Mouse (Mus musculus): ENCODE measurements around the gene Lin52.

Lin52 gene

GRCm38 (mm10) chr12:84533706-84534486, 82.7 kb downstream of the Lin52 start:
- no peak for DNase-seq (ENCODE audit: extremely low read depth, low read depth)

GRCm38 (mm10) chr12:84539537-84539936, 88.3 kb downstream of the Lin52 start:
- peak; percentile 61 for DNase-seq (ENCODE audit: extremely low read depth, low read depth)

GRCm38 (mm10) chr12:84541391-84541958, 90.3 kb downstream of the Lin52 start:
- no peak for DNase-seq (ENCODE audit: extremely low read depth, low read depth)

- DNase-seq (ENCODE audit: extremely low read depth, low read depth): no peak
These were observed 94.8 kb downstream of the Lin52 start for GRCm38 (mm10) chr12:84546028-84546427.

- no peak for DNase-seq (ENCODE audit: extremely low read depth, low read depth)
These were observed 95.4 kb downstream of the Lin52 start for GRCm38 (mm10) chr12:84546577-84547085.

- no peak for DNase-seq (ENCODE audit: extremely low read depth, low read depth)
These were observed 97.0 kb downstream of the Lin52 start for GRCm38 (mm10) chr12:84548251-84548650.

- DNase-seq (ENCODE audit: extremely low read depth, low read depth): no peak
These were observed 104.0 kb downstream of the Lin52 start for GRCm38 (mm10) chr12:84555218-84555617.

GRCm38 (mm10) chr12:84562558-84562957, 111.3 kb downstream of the Lin52 start:
- no peak for DNase-seq (ENCODE audit: extremely low read depth, low read depth)

GRCm38 (mm10) chr12:84567576-84567975, 116.4 kb downstream of the Lin52 start:
- no peak for DNase-seq (ENCODE audit: extremely low read depth, low read depth)

GRCm38 (mm10) chr12:84569336-84569970, 118.2 kb downstream of the Lin52 start, which contains the start of gene Vsx2:
Vsx2 (plus strand) TSS chr12:84569762.
- DNase-seq (ENCODE audit: extremely low read depth, low read depth): no peak

GRCm38 (mm10) chr12:84569976-84570693, 118.9 kb downstream of the Lin52 start:
- no peak for DNase-seq (ENCODE audit: extremely low read depth, low read depth)

GRCm38 (mm10) chr12:84570694-84571415, 119.6 kb downstream of the Lin52 start:
- DNase-seq (ENCODE audit: extremely low read depth, low read depth): no peak

GRCm38 (mm10) chr12:84571466-84572340, 120.5 kb downstream of the Lin52 start:
- no peak for DNase-seq (ENCODE audit: extremely low read depth, low read depth)

GRCm38 (mm10) chr12:84572341-84572720, 121.1 kb downstream of the Lin52 start:
- DNase-seq (ENCODE audit: extremely low read depth, low read depth): no peak

- DNase-seq (ENCODE audit: extremely low read depth, low read depth): no peak
These were observed 121.9 kb downstream of the Lin52 start for GRCm38 (mm10) chr12:84573094-84573493.

GRCm38 (mm10) chr12:84577768-84578439, 126.7 kb downstream of the Lin52 start:
- DNase-seq (ENCODE audit: extremely low read depth, low read depth): no peak

- no peak for DNase-seq (ENCODE audit: extremely low read depth, low read depth)
These were observed 127.2 kb downstream of the Lin52 start for GRCm38 (mm10) chr12:84578440-84578770.

- no peak for DNase-seq (ENCODE audit: extremely low read depth, low read depth)
These were observed 130.1 kb downstream of the Lin52 start for GRCm38 (mm10) chr12:84581285-84581684.

Data from MEL-GATA-1-ER (cell line).